Mouse (Mus musculus): ENCODE measurements around the gene Taok1.

DNA sequence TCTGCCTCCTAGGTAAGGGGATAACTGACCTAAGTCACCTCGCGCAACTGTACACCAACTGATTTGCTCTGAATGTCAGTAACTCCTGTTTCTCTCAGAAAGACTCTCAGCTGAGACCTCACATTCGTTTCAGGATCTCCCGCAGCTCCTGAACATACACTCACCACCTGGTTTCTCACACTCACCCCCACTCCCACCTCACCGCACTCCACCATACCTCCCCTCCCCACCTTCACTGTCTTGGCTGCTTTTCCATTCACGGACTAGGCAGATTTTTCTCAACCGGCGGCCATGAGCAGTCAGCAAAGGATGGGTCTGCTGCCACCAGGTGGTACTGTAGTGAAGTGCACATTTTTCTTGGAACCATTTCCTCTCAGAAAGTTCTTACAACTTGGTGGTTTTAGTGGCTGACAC lies 22.6 kb upstream of the Taok1 start:
- TF ChIP-seq CTCF (IDR thresholded peaks at IDR 0.05; ENCODE audit: control insufficient read depth, insufficient read depth, insufficient replicate concordance, low read depth, low read length) (peak; percentile 81; the same call in 1 of the 2 replicates), POLR2A (IDR thresholded peaks at IDR 0.05; ENCODE audit: control insufficient read depth, low read depth, low read length) (no peak)

Measured in testis, adult 2 months (tissue).